Mouse (Mus musculus): ENCODE measurements around the gene Pear1.
"Not testable (repeated sequence)": the region's sequence is repeated elsewhere in the genome, so short reads cannot be mapped to it uniquely, and the experiment has no call there.

The Pear1 gene

DNA sequence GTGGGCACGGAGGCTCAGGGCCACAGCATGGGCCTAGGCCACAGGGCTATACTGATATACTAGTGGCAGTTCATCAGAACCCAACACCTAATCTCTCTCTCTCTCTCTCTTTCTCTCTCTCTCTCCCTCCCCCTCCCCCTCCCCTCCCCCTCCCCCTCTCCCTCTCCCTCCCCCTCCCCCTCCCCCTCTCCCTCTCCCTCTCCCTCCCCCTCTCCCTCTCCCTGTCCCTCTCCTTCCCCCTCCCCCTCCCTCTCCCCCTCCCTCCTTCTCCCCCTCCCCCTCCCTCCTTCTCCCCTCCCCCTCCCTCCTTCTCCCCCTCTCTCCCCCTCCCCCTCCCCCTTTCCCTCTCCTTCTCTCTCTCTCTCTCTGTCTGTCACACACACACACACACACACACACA is at the start of gene Pear1:
Gene Pear1 (minus strand): TSS at position 101 of the 400 bp plus-strand sequence.
- not testable (repeated sequence) for DNase-seq (ENCODE audit: low spot score)

- DNase-seq (ENCODE audit: low spot score): not testable (repeated sequence)
These were observed 40.0 kb upstream of the Pear1 start for GRCm38 (mm10) chr3:87864111-87864510.

DNA sequence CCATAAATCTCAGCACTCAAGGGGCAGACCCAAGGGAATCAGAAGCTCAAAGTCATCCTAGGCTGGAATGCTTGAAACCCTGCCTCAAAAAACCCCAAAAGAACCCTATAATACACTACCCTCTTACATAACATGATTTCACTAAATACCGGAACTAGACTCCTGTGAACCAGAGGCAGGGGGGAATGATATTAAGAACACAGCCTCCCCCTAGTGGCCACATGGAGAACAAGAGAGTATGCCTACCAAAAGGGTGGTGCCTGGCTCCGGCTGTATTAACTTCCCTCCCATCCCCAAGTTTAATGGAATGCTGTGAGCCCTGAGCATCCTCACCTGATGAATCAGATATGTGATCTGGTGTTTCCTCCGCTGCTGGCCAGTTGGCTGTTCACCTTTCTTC is 35.7 kb upstream of the Pear1 start:
- peak; percentile 27 for DNase-seq (ENCODE audit: low spot score)

- no peak for DNase-seq (ENCODE audit: low spot score)
These were observed 33.6 kb upstream of the Pear1 start for GRCm38 (mm10) chr3:87857666-87858065.

DNA sequence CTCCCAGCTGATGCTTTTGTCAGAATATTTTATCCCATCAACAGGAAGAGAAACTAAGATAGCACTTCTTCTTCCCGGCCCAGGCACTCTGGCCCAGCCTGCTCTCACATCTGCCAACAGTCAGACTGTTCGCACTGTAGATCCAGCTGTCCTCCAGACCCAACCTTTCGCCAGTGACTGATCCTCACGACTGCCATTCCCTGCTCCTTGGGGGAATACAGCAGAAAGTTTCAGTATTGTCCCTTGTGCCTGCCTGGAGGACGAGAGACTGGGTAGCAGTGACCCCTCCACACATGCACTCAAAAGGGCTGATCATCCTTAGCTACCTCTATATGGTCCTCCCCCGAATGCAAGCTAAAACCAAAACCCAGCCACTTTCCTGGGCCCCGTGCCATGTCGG is 31.8 kb upstream of the Pear1 start:
- no peak for DNase-seq (ENCODE audit: low spot score)

- no peak for DNase-seq (ENCODE audit: low spot score)
These were observed 30.9 kb upstream of the Pear1 start for GRCm38 (mm10) chr3:87854795-87855568.

DNA sequence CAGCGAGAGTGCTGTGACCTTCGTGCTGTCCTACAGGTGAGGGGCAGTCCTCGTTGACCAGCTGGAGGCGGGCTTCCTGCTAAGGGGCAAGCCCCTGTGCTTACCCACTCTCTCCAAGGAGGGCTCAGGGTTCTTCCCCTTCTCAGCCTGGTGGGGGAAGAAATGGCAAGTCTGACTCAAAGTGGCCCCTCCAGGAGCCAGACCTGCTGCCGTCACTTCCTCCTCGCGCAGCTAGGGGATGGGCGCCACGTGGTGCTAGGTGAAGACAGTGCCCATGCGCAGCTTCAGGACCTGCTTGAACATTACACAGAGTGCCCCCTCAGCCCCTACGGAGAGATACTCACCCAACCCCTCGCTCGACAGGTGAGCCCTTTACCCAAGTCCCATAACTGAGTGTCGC is 25.0 kb upstream of the Pear1 start:
- DNase-seq (ENCODE audit: low spot score): no peak

- no peak for DNase-seq (ENCODE audit: low spot score)
These were observed 23.6 kb upstream of the Pear1 start for GRCm38 (mm10) chr3:87847680-87848079.

- peak; percentile 42 for DNase-seq (ENCODE audit: low spot score)
These were observed 22.6 kb upstream of the Pear1 start, which contains the start of gene Sh2d2a for GRCm38 (mm10) chr3:87846650-87847110. Gene Sh2d2a, plus strand, starts transcription at chr3:87846755.

GRCm38 (mm10) chr3:87846186-87846585 is 22.1 kb upstream of the Pear1 start:
- no peak for DNase-seq (ENCODE audit: low spot score)

DNA sequence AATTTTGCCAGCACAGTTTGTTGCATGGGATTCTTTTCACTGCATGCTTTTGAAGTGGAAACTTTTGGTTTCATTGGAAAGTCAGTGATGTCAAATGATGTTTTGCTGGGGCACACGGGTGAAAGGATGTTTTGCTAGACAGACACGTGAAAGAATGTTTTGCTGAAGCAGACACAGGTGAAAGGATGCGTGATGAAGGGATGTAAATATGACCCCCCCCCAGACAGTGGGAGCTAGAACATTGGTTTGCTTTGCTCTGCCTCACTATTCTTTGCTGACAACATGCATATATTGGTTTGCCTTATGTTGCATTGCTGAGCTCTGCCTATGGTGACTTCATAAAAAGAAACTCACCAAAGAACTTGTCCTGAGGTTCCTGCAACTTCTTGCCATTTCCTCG is 20.9 kb upstream of the Pear1 start:
- DNase-seq (ENCODE audit: low spot score): no peak

DNA sequence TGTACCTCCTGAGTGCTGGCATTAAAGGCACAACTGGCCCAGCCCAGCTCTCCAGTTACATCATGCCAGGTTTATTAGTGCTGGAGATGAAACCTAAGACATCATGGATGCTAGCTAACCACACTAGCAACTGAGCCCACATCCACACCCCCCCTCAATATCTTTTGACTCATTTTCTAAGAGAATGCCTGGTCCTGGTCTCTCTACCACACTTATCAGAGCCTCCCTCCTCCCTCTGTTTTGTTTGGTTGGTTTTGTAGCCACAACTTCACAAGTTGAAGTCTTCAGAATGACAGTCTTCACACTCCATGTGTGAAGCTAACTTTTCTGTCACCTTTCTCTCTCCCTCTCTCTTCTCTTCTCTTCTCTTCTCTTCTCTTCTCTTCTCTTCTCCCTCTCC is 16.8 kb upstream of the Pear1 start:
- DNase-seq (ENCODE audit: low spot score): no peak

- peak; percentile 40 for DNase-seq (ENCODE audit: low spot score)
These were observed 14.5 kb upstream of the Pear1 start for GRCm38 (mm10) chr3:87838622-87839021.

DNA sequence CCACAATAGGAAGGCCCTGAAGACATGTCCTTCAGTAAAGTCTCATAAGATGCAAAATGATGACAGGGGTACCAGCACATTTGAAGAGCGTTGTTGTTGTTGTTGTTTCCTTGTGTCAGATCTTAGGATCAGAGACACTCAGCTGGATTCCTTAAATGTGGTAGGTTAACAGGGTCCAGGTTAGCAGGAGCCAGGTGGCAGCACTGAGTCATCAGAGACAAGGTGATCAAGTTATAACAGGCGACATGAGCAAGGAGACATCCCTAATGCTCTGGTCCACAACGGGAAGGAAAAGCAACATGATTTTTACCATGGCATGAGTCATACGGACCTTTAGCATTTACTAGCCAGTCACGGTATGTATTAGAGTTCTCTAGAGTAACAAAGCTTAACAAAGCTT is 9.4 kb upstream of the Pear1 start:
- DNase-seq (ENCODE audit: low spot score): no peak

GRCm38 (mm10) chr3:87832109-87832859 is 8.2 kb upstream of the Pear1 start:
- no peak for DNase-seq (ENCODE audit: low spot score)

GRCm38 (mm10) chr3:87829025-87829424 is 4.9 kb upstream of the Pear1 start:
- DNase-seq (ENCODE audit: low spot score): no peak

GRCm38 (mm10) chr3:87828435-87828834 is 4.3 kb upstream of the Pear1 start:
- no peak for DNase-seq (ENCODE audit: low spot score)

DNA sequence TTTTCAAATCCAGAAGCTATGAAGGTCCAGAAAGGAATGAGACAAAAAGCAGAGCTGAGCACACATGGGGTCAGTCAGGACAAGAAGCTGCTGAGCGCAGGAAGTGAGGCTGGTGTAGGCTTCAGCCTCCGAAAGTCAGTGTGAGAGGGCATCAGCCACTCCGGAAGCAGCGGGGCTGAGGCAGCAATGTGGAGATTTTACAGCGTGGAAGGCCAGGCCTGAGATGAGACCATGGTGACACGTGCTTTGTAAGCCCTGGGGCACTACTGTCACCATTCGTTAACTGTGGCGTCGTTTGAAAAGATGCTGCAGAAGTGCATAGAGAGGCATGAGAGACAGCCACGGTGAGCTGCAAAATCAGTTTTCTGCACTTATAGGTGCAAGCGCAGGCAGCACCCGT is 5.9 kb downstream of the Pear1 start:
- no peak for DNase-seq (ENCODE audit: low spot score)

DNA sequence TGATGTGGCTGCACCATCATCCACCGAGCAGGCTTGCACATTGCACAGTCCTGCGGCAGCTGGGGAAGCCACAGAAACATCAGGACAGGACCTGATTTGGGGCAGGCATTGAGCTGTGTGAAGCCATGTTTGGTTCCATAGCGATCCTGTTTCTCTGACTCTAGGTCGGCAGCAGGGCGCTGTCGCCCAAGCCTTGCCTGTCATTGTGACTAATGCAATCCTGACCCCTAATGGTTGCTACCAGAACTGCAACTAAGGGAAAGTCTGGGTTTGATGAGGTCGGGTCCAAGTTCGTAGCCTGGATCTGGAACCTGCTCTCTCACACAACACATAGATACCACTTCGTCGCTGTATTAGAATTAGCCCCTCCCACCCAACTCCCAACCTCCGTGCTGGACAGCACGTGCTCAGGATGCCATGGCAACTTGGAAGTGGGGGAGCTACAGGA is 7.4 kb downstream of the Pear1 start:
- DNase-seq (ENCODE audit: low spot score): peak; percentile 46

GRCm38 (mm10) chr3:87816166-87816565 is 7.9 kb downstream of the Pear1 start:
- DNase-seq (ENCODE audit: low spot score): no peak

GRCm38 (mm10) chr3:87812873-87813272 is 11.2 kb downstream of the Pear1 start:
- DNase-seq (ENCODE audit: low spot score): no peak

DNA sequence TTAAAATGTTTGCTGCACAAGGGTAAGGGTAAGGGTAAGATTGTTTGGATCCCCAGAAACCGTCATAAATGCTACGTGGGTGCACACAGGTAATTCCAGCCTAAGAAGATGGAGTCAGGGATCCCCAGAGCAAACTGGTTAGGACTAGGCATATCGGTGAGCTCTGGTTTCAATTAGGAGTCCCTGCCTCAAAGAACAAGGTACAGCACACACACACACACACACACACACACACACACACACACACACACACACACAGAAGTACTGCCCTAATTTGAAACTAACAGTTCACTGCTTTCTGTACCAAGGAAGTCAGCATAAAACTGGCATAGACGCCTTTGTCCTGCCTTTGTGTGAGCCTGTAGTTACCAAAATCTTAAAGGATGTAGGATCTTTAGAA is 11.7 kb downstream of the Pear1 start:
- no peak for DNase-seq (ENCODE audit: low spot score)

DNA sequence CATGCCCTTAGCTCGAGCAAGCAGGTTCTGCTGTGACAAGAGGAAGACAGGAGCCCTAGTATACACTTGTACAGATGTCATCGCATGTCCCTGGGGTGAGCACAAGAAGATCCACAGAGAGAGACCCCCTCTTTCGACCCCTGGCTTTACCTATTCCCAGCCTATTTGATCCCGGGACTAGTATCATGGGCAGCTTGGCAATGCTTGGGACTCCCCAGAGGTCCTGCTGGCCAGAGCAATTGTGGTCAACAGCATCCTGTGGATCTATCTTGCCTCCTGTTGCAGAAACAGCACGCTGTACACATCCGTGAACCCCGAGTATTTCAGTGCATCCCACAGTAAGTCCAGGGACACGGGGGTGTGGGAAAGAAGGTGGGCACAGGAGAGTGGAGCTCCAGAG is 12.8 kb downstream of the Pear1 start:
- DNase-seq (ENCODE audit: low spot score): no peak
